Mouse (Mus musculus): ENCODE results near the gene Pogk. TPM values are rescaled to one million over a fixed set of nuclear protein-coding genes. Genes with fewer than 3 reads are reported as not detected.

Pogk gene
- polyA plus RNA-seq, 1 experiment from 2014 or later: 43.6 TPM

DNA sequence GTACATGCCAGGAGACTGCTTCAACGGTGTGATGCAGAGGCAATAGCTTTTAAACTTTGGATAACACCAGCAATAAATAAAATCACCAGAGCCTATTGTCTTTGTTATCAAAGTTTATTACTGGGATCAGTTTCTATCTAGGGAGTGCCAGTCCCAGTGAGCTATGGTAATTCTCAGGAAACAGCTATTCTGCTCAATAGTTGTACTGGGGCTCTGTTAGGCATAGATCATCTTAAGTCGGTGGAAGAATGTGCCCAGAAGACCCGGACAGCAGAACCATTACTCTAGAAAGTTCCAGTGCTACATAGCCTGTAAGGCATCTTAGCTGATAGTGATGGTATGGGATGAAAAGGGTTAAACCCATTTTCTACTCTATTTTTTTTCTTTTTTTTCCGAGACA lies 14.9 kb downstream of the Pogk start:
- H3K9me3 ChIP-seq: no peaks in the 10 kb centered on the region
- H3K27me3 ChIP-seq (replicated peaks): no peaks in the 10 kb centered on the region
- ATAC-seq (ENCODE audit: low FRiP score, low read depth): no peak
- no peak overlapping the region for H3K4me2 ChIP-seq (replicated peaks)
- H3K36me3 ChIP-seq: peaks cover 97% of the 10 kb centered on the region
- 71% methylated on average over 4 of the region's 4 CpGs for WGBS
- H3K27ac ChIP-seq: no peak overlapping the region
- no peak overlapping the region for H3K4me3 ChIP-seq
- no peak overlapping the region for H3K9ac ChIP-seq
- H3K4me1 ChIP-seq: no peaks in the 10 kb centered on the region

DNA sequence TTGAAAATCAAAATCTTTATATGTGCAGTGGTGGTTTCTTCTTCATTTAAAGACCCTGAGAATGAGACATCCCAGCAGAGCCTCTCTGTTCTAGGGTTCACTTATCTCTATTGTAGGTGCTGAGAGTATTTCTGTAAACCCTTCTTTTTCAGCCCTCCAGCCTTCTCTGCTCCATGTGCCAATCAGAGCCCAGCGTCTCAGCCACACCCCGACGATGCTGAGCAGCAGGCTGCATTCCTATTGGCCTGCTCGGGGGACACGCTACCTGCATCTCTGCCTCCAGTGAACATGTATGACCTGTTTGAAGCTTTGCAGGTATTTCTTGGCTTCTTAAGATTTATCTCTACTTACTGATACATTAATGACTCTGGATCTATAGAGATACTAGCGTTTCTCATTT lies 18.0 kb downstream of the Pogk start:
- Histone ChIP-seq H3K4me1 (no peaks in the 10 kb centered on the region), H3K9ac (no peak overlapping the region), H3K27ac (no peak overlapping the region), H3K36me3 (peaks cover 96% of the 10 kb centered on the region), H3K4me3 (no peak overlapping the region), H3K27me3 (replicated peaks) (no peaks in the 10 kb centered on the region), H3K9me3 (no peaks in the 10 kb centered on the region), H3K4me2 (replicated peaks) (no peak overlapping the region)
- ATAC-seq (ENCODE audit: low FRiP score, low read depth): no peak
- WGBS: 94% methylated on average over 6 of the region's 6 CpGs

DNA sequence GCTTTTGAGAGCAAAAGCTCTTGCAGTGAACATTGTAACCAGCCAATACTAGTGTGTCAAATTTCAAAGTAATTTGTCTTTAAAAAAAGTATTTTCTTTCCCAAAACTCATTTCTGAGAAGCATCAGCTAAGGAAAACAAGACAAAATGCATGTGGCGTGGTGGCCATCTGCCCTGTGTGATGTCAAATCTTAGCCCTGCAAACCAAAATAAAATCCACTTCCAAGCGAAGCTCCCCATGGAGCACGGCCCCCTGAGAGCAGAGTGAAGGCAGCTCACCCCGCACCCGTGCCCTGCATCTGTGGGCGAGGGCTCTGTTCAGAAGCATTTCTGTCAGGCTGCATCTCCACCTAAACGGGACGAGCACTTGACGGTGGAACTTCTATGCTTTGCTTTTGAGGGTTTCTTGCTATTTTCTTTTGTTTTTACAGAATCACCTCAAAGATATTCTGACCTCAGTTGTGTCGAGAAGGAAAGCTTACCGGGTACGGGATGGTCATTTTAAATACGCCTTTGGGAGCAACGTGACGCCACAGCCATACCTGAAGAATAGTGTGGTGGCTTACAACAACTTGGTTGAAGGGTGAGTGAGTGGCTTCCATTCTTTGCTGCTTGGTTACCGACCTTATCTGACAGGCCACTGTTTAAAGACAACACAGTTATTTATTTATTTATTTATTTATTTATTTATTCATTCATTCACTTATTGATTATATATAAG lies 20.1 kb downstream of the Pogk start:
- WGBS: 94% methylated on average over 16 of the region's 16 CpGs

DNA sequence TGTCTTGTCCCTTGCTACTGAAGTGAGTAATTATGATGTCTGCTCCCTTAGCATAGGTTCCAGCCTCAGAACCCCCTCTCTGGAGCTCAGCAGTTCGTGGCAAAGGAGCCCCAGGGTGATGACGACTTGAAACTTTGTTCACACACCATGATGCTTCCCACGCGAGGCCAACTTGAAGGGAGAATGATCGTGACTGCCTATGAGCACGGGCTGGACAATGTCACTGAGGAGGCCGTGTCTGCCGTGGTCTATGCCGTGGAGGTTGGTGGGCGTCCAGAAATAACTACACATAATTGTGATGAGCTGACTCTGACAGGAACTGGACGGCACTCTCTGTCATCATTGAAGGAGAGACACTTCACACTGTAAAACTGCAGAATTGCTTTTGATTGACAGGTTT lies 21.2 kb downstream of the Pogk start:
- WGBS: 95% methylated on average over 11 of the region's 11 CpGs
- Histone ChIP-seq H3K9me3 (no peaks in the 10 kb centered on the region), H3K4me2 (replicated peaks) (no peak overlapping the region), H3K27me3 (replicated peaks) (no peaks in the 10 kb centered on the region), H3K9ac (no peak overlapping the region), H3K4me3 (no peak overlapping the region), H3K4me1 (no peaks in the 10 kb centered on the region), H3K27ac (no peak overlapping the region), H3K36me3 (peaks cover 88% of the 10 kb centered on the region)
- ATAC-seq (ENCODE audit: low FRiP score, low read depth): no peak

More for the DNA sequence above, 20.1 kb downstream of the Pogk start:
- Histone ChIP-seq H3K4me3 (no peak overlapping the region), H3K27me3 (replicated peaks) (no peaks in the 10 kb centered on the region), H3K9ac (no peak overlapping the region), H3K27ac (no peak overlapping the region), H3K4me2 (replicated peaks) (no peak overlapping the region), H3K4me1 (no peaks in the 10 kb centered on the region), H3K36me3 (peaks cover 95% of the 10 kb centered on the region), H3K9me3 (no peaks in the 10 kb centered on the region)
- ATAC-seq (ENCODE audit: low FRiP score, low read depth): no peak

DNA sequence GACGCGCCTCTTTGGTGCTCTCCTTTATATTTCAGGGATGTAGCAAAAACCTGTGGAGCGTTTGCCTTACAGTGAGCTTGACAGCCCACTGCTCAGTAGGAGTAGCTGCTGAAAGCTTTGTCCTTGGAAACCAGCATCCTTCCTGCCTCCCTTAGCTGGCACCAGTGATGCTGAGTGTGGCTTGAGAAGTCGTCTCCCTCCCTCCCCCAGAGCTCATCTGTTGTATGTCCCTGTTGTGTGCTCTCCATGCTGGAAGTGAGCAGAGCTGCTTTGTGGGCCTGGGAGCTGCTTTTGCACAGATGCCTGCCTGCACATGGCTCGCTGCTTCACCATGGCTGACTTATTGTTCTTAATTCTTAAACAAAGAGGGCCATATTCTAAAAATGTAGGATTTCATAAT lies 24.2 kb downstream of the Pogk start:
- 87% methylated on average over 5 of the region's 5 CpGs for WGBS
- H3K36me3 ChIP-seq: peaks cover 73% of the 10 kb centered on the region
- no peak overlapping the region for H3K4me3 ChIP-seq
- H3K9me3 ChIP-seq: no peaks in the 10 kb centered on the region
- no peak overlapping the region for H3K4me2 ChIP-seq (replicated peaks)
- H3K4me1 ChIP-seq: peaks cover 13% of the 10 kb centered on the region
- ATAC-seq (ENCODE audit: low FRiP score, low read depth): no peak
- no peak overlapping the region for H3K9ac ChIP-seq
- no peak overlapping the region for H3K27ac ChIP-seq
- no peaks in the 10 kb centered on the region for H3K27me3 ChIP-seq (replicated peaks)

DNA sequence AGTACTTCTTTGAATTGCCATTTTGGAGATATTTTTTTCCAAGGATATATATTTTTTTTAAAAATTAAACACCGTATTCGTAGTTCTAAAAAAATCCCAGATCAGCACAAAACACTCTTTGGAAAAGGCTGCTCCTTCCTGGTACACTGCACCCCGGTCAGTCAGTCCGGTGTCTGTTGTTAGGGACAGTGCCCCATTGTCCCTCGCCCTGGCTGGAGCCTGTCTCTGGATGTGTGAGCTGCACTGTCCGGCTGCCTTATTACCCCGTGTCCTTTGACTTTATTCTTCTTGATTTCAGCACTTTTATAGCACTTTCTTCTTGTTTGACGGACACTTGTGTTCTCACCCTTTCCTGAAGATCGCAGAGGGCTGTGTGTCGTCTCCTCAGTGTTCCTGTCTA lies 25.0 kb downstream of the Pogk start:
- Histone ChIP-seq H3K9ac (no peak overlapping the region), H3K9me3 (no peaks in the 10 kb centered on the region), H3K27ac (no peak overlapping the region), H3K4me1 (peaks cover 18% of the 10 kb centered on the region), H3K4me2 (replicated peaks) (no peak overlapping the region), H3K4me3 (no peak overlapping the region), H3K36me3 (peaks cover 65% of the 10 kb centered on the region), H3K27me3 (replicated peaks) (no peaks in the 10 kb centered on the region)
- ATAC-seq (ENCODE audit: low FRiP score, low read depth): no peak
- WGBS: 89% methylated on average over 10 of the region's 10 CpGs

DNA sequence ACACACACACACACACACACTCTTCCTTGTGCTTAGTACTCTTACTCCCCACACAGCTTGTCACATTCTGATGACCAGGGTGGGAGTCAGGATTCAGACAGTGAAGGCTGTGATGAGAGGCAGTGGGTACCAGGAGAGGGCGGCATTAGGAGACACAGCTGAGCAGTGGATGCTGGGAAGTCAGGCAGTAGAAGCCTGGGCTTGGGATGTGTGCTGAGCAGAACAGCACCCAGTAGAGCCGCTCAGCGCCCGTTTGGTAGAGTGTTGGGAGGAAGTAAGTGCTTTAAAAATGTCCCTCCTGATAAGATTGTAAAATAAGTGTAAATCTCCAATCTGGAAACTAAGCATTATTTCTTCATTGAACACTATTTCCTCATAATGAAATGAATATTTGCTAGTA lies 27.0 kb downstream of the Pogk start:
- Histone ChIP-seq H3K36me3 (peaks cover 45% of the 10 kb centered on the region), H3K9me3 (no peaks in the 10 kb centered on the region), H3K27me3 (replicated peaks) (no peaks in the 10 kb centered on the region), H3K4me3 (no peak overlapping the region), H3K4me2 (replicated peaks) (no peak overlapping the region), H3K27ac (no peak overlapping the region), H3K9ac (no peak overlapping the region), H3K4me1 (peaks cover 18% of the 10 kb centered on the region)
- 86% methylated on average over 4 of the region's 4 CpGs for WGBS
- no peak for ATAC-seq (ENCODE audit: low FRiP score, low read depth)

DNA sequence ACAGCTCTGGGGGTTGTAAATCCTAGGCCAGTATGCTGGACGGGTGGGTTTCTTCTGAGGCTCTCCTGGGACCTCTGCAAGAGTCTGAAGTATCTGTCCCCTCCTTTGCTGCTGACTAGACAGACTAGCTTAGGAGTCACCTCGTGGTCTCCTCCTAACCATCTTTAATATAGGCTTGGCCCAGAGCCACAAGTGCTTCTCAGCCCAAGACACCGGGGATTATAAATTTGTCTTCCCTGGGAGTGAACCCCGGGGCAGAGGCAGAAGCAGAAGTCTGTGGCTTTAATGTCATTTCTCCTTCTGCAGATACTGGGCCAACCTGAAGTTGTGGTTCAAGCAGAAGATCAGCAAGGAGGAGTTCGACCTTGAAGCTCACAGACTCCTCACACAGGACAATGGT lies 27.8 kb downstream of the Pogk start:
- Histone ChIP-seq H3K36me3 (peaks cover 38% of the 10 kb centered on the region), H3K4me1 (peaks cover 18% of the 10 kb centered on the region), H3K27ac (no peak overlapping the region), H3K27me3 (replicated peaks) (no peaks in the 10 kb centered on the region), H3K9ac (no peak overlapping the region), H3K4me3 (no peak overlapping the region), H3K4me2 (replicated peaks) (no peak overlapping the region), H3K9me3 (no peaks in the 10 kb centered on the region)
- no peak for ATAC-seq (ENCODE audit: low FRiP score, low read depth)
- 75% methylated on average over 5 of the region's 5 CpGs for WGBS

DNA sequence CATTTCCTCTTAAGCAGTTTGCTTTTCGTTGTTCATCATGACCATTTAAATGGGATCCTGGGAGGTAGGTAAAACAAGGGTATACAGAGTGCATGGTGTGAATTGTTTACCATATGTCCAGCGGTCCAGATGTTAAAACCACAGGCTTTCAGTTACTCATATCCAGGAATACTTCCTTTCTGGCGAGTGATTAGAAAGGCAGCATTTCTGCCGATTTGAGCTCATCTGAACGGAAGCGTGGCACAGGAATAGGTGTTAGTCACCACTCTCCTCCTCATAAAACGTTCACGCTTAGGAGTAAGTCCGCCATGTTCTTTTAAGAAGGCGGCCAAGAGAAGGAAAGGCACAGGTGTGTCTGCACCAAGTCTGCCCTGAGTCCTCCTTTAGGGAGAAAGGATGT lies 28.3 kb downstream of the Pogk start:
- Histone ChIP-seq H3K4me2 (replicated peaks) (peak overlapping the region; percentile 65; the same call in 1 of the 2 replicates), H3K4me3 (no peak overlapping the region)

DNA sequence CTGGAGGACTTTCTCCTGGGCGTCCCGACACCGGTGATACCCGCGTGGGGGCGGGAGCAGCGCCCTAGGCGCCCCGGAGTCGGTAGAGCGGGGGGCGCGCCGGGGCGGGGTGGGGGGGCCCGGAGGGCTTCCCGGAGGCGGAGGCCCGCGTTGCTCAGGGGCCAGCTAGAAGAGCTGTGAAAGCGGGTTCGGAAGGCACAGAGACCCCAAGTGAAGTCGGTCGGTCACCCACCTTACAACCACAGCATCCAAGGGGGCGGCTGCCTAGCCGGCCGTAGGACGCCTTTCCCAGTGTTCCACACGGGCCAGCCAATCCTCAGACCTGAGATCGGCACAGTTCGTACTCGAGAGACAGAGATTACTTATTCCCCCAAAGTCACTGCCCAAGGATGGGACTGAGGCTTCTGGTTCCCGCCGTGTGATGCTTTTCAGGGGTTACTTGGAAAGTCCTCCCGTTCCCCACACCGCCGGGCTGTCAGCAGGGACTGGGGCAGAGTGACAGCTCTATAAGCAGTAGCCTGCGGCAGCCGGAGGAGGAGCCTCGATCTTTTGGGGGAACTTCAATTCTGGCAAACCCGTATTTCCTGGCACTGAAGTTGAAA lies 29.9 kb downstream of the Pogk start:
- Histone ChIP-seq H3K4me1 (peaks cover 18% of the 10 kb centered on the region), H3K27ac (peak overlapping the region; percentile 57; the same call in 1 of the 2 replicates), H3K36me3 (peaks cover 19% of the 10 kb centered on the region), H3K9me3 (no peaks in the 10 kb centered on the region), H3K4me3 (peak overlapping the region; percentile 96), H3K4me2 (replicated peaks) (peak overlapping the region; percentile 65), H3K9ac (peak overlapping the region; percentile 97), H3K27me3 (replicated peaks) (no peaks in the 10 kb centered on the region)
- WGBS: under 1% methylated on average over 41 of the region's 41 CpGs
- ATAC-seq (ENCODE audit: low FRiP score, low read depth): peak; percentile 56

More for the DNA sequence above, 28.3 kb downstream of the Pogk start:
- peaks cover 34% of the 10 kb centered on the region for H3K36me3 ChIP-seq
- ATAC-seq (ENCODE audit: low FRiP score, low read depth): no peak
- no peak overlapping the region for H3K27ac ChIP-seq
- WGBS: 85% methylated on average over 10 of the region's 10 CpGs
- H3K4me1 ChIP-seq: peaks cover 18% of the 10 kb centered on the region
- H3K9me3 ChIP-seq: no peaks in the 10 kb centered on the region
- H3K27me3 ChIP-seq (replicated peaks): no peaks in the 10 kb centered on the region
- H3K9ac ChIP-seq: 0 out of 2 replicates have a peak overlapping the region, but pooled peaks have one; percentile 17

DNA sequence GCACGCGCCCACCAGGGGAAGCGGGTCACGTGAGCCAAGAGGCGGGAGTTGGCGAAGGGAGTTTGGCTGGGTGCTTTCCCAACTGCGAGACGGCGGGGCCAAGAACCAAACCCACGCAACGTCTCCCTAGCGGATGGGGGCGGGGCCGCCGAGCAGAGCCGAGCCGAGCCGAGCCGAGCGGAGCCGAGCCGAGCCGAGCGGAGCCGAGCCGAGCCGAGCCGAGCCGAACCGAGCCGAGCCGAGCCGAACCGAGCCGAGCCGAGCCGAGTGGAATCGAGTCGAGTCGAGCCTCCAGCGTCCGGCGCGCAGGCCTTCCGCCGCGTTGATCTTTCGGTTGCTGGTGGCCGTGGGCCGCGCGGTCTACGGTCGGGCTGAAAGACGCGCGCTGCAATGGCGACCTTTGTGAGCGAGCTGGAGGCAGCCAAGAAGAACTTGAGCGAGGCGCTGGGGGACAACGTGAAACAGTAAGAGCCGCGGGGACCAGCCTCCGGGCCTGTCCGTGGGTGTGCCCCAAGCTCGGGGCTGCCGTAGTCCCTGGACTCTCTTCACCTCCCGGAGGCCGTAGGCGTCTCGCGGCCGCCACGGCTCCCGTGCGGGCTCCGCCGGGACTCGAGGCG lies 30.5 kb downstream of the Pogk start, which contains the start of gene Tada1:
Gene Tada1 (plus strand): TSS at position 85 of the 617 bp plus-strand sequence.
- peaks cover 17% of the 10 kb centered on the region for H3K36me3 ChIP-seq
- peak within 1 kb of the TSS; percentile 97 for H3K9ac ChIP-seq
- H3K4me3 ChIP-seq: peak within 1 kb of the TSS; percentile 96
- peak within 1 kb of the TSS; percentile 57; the same call in 1 of the 2 replicates for H3K27ac ChIP-seq
- WGBS: under 1% methylated on average over 81 of the region's 81 CpGs
- ATAC-seq (ENCODE audit: low FRiP score, low read depth): peak; percentile 95
- H3K9me3 ChIP-seq: no peaks in the 10 kb centered on the region
- H3K4me2 ChIP-seq (replicated peaks): peak within 1 kb of the TSS; percentile 65
- peaks cover 18% of the 10 kb centered on the region for H3K4me1 ChIP-seq
- H3K27me3 ChIP-seq (replicated peaks): no peaks in the 10 kb centered on the region

DNA sequence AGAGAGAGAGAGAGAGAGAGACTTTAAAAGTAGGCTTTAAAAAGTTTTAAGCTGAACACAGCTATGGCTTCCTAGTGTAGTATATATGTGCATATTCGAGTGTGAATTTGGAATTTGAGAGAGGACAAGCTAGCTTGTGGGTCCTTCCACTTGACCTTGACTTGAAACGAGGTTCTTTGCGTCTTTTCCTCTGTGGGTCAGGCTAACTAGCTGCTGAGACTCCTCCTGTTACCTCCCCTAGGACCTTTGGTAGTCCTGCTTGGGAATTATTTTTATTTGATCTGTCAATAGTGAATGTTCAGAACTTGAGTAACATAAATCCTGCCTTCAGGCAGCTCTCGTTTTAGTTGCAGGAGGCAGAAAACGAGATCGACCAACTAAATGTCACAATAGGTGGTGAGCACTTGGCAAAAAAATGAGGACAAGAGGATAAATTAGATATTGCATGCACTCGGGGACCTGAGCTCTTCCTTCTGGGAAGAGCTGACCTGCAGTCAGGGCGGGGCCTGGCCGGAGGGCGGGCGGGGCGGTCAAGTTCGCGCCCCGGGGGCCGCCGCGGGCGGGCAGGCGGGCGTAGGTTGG lies 31.1 kb downstream of the Pogk start:
- Histone ChIP-seq H3K27me3 (replicated peaks) (no peaks in the 10 kb centered on the region), H3K36me3 (peaks cover 14% of the 10 kb centered on the region), H3K9me3 (no peaks in the 10 kb centered on the region), H3K4me2 (replicated peaks) (peak overlapping the region; percentile 65), H3K9ac (peak overlapping the region; percentile 97), H3K27ac (no peak overlapping the region), H3K4me3 (peak overlapping the region; percentile 96), H3K4me1 (peaks cover 18% of the 10 kb centered on the region)
- 0 out of 2 replicates have a peak, but pooled peaks have one; percentile 0 for ATAC-seq (ENCODE audit: low FRiP score, low read depth)
- 5% methylated on average over 21 of the region's 21 CpGs for WGBS
